ENCODE assay signal across 14 mouse cellular contexts in the genomic region with DNA sequence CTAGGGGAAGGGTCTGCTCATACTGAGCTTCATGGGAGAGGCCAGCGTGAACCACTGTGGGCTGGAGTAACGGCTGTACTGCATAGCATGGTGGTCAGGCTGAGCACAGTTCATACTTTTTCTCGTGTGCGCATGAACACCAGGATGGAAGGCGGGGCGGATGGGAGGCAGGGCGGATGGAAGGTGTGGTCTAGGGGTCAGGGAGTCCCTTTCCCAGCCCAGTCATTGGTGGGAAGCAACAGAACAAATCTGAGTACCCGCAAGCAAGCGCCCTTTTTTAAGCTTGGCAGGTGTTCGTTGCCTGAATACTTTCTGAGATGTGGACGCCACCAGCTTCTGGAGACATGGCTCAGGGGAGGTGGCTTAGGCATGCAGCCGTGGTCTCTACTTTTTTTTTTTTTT. TPM values are rescaled to one million over a fixed set of nuclear protein-coding genes. Genes with fewer than 3 reads are reported as not detected.
DNase-seq lines count a peak whose midpoint lies in the region; ATAC-seq and TF ChIP-seq lines count a peak whose summit lies in the region.
"Had no signal": no experiment of that assay in that cellular context is flagged by ENCODE, and none has a peak within 500 bp of the region (broad histone marks: within the 10 kb centered on the region; RNA-seq: fewer than 3 reads in every experiment).

No protein-coding gene starts in this region.

- H3K27me3 ChIP-seq in G1E (ENCODE audit: insufficient read depth, low read length), result no peaks in the 10 kb centered on the region
- H3K27me3 ChIP-seq in erythroblast, embryonic 14.5 days (ENCODE audit: control insufficient read depth), result no peaks in the 10 kb centered on the region
- H3K27me3 ChIP-seq in midbrain, embryonic 16.5 days (ENCODE audit: control insufficient read depth, insufficient read depth, low read depth, low read length), result no peaks in the 10 kb centered on the region

- no peaks in the 10 kb centered on the region for H3K9me3 ChIP-seq in G1E (replicated peaks)
- no peaks in the 10 kb centered on the region for H3K9me3 ChIP-seq in erythroblast, embryonic 14.5 days (ENCODE audit: control insufficient read depth, low read length)
- H3K9me3 ChIP-seq in midbrain, embryonic 16.5 days (replicated peaks; ENCODE audit: control insufficient read depth, low read length, poor library complexity, severe bottlenecking), result no peaks in the 10 kb centered on the region
- H3K9me3 ChIP-seq: midbrain, embryonic 10.5 days had no signal

- peaks cover 87% of the 10 kb centered on the region for H3K79me2 ChIP-seq in macrophage (ENCODE audit: inconsistent target)

- peak; percentile 44 for DNase-seq in thymus, postnatal 25 days
- no peak for DNase-seq in thymus, postnatal 14 days
- no peak for DNase-seq in G1E (ENCODE audit: low spot score)
- DNase-seq in kidney, postnatal 14 days, result no peak
- DNase-seq in adrenal gland, postnatal 4 days (ENCODE audit: low spot score in 2 of 2), result no peak
- DNase-seq: cerebellum, adult 8-10 months; kidney, adult 9 months; lung, adult 2 months; right cerebral cortex, adult 18-20 months had no signal

- whole genome bisulfite sequencing in macrophage (ENCODE audit: missing documents), result 74% methylated on average over 12 of the region's 12 CpGs
- 93% methylated on average over 12 of the region's 12 CpGs for WGBS in midbrain, embryonic 16.5 days

- no peak overlapping the region for H3K9ac ChIP-seq in midbrain, embryonic 16.5 days (ENCODE audit: low read depth, low read length)

- H3K27ac ChIP-seq in macrophage, result peak overlapping the region; percentile 98
- H3K27ac ChIP-seq in midbrain, embryonic 16.5 days (ENCODE audit: low read length), result no peak overlapping the region
- H3K27ac ChIP-seq: layer of hippocampus, adult 2 months; midbrain, embryonic 10.5 days had no signal

- H3K4me1 ChIP-seq in G1E (ENCODE audit: insufficient read depth, low read depth, low read length), result peaks cover 80% of the 10 kb centered on the region
- H3K4me1 ChIP-seq in erythroblast, embryonic 14.5 days (ENCODE audit: control insufficient read depth), result peaks cover 79% of the 10 kb centered on the region
- no peaks in the 10 kb centered on the region for H3K4me1 ChIP-seq in midbrain, embryonic 16.5 days (ENCODE audit: control insufficient read depth, insufficient read depth, low read length)

- H3K4me3 ChIP-seq in G1E (ENCODE audit: low read depth, low read length) (peak overlapping the region; percentile 60; the same call in 1 of the 2 replicates), macrophage (ENCODE audit: inconsistent target) (no peak overlapping the region)
- peak overlapping the region; percentile 58 for H3K4me3 ChIP-seq in erythroblast, embryonic 14.5 days (replicated peaks)
- no peak overlapping the region for H3K4me3 ChIP-seq in midbrain, embryonic 16.5 days (ENCODE audit: low read depth, low read length)
- H3K4me3 ChIP-seq: layer of hippocampus, adult 2 months; midbrain, embryonic 10.5 days had no signal

- H3K36me3 ChIP-seq in G1E (replicated peaks), result peaks cover 88% of the 10 kb centered on the region
- peaks cover 10% of the 10 kb centered on the region for H3K36me3 ChIP-seq in erythroblast, embryonic 14.5 days (ENCODE audit: control insufficient read depth)
- peaks cover 22% of the 10 kb centered on the region; the same call in 1 of the 2 replicates for H3K36me3 ChIP-seq in macrophage (ENCODE audit: inconsistent target)
- no peaks in the 10 kb centered on the region for H3K36me3 ChIP-seq in midbrain, embryonic 16.5 days (ENCODE audit: control insufficient read depth, insufficient read depth, low read length)
- H3K36me3 ChIP-seq: midbrain, embryonic 10.5 days had no signal

- H3K4me2 ChIP-seq in midbrain, embryonic 16.5 days (ENCODE audit: low read length), result no peak overlapping the region

- ATAC-seq in G1E (ENCODE audit: extremely low read depth, insufficient number of reproducible peaks, low FRiP score, poor library complexity, severe bottlenecking), result no peak
- ATAC-seq in midbrain, embryonic 16.5 days, result no peak

- no peak for TF ChIP-seq CTCF in G1E (IDR thresholded peaks at IDR 0.05; ENCODE audit: low read depth, low read length)

RNA-seq across cellular contexts. Expression of a gene that starts 16.6 kb away (rescaled TPM):
- total RNA-seq in G1E (2014; fragmentation: Nextera tagmentation) (186 and 188 TPM in 2 replicates), G1E (2017) (214 and 238 TPM in 2 replicates)
- polyA plus RNA-seq in G1E (2012) (113 and 122 TPM in 2 replicates), macrophage (2018) (176 to 213 TPM (median 185 TPM) in 3 replicates)
- 1.7 TPM in 2 replicates for polyA plus RNA-seq in erythroblast, embryonic 14.5 days (2012)
- total RNA-seq in macrophage (2018; cell fraction: chromatin; rRNA removed), result 100 to 1,000 TPM in 23 of 26 experiments, 10 to 100 TPM in 3; 27.7 to 953 (median 662) TPM
- 100 to 1,000 TPM in 25 of 26 experiments, 10 to 100 TPM in 1; 98.1 to 214 (median 175) TPM for total RNA-seq in macrophage (2018; cell fraction: cytosol; rRNA removed)
- total RNA-seq in macrophage (2018; cell fraction: nucleus; rRNA removed), result 100 to 1,000 TPM in 22 of 26 experiments, 10 to 100 TPM in 4; 36.2 to 581 (median 315) TPM
- polyA plus RNA-seq in midbrain, embryonic 16.5 days (2015; fragmentation: Nextera tagmentation; extraction: Ambion mirVana), result 3.3 and 5.6 TPM in 2 replicates
- total RNA-seq in adrenal gland, postnatal 4 days (2021), result 10 to 100 TPM; 21.5 to 22.3 TPM

Comparison
In these comparisons a context has a peak if more than half of its experiments do, and no peak if none do; other contexts are left out.
1. H3K4me3 ChIP-seq: peak in G1E (single experiment) and erythroblast, embryonic 14.5 days (single experiment); none in macrophage (single experiment) and midbrain, embryonic 16.5 days (single experiment).
2. RNA of a gene that starts 16.6 kb away (polyA plus RNA-seq): 176 to 213 TPM in macrophage and 113 to 122 TPM in G1E; 3.3 to 5.6 TPM in midbrain, embryonic 16.5 days and 1.7 TPM in erythroblast, embryonic 14.5 days; every median in the first group is over 10 times any median in the second.